ENCODE assay signal across 12 mouse cellular contexts in genomic region chr7:25782744-25783143, GRCm38 (mm10). TPM values are rescaled to one million over a fixed set of nuclear protein-coding genes. Genes with fewer than 3 reads are reported as not detected.
DNase-seq lines count a peak whose midpoint lies in the region; ATAC-seq and TF ChIP-seq lines count a peak whose summit lies in the region.
"Had no signal": no experiment of that assay in that cellular context is flagged by ENCODE, and none has a peak within 500 bp of the region (broad histone marks: within the 10 kb centered on the region; RNA-seq: fewer than 3 reads in every experiment).

No protein-coding gene starts in this region.

- intact Hi-C loops in gastrocnemius, adult 2 months (cut with DNase I) = no loop called here

- DNase-seq in gastrocnemius, adult 2 months = no peak
- DNase-seq in gastrocnemius, postnatal 4 days (ENCODE audit: low spot score in 2 of 2) = no peak
- DNase-seq in lung, postnatal 25 days (ENCODE audit: low spot score) = no peak
- no peak for DNase-seq in left cerebral cortex, adult 9 months (ENCODE audit: low spot score in 2 of 2)
- no peak for DNase-seq in urinary bladder, postnatal 10 days (ENCODE audit: low spot score)
- DNase-seq: gastrocnemius, postnatal 14 days; right cerebral cortex, adult 18-20 months had no signal

- H3K27me3 ChIP-seq in lung, embryonic 15.5 days = no peaks in the 10 kb centered on the region
- no peaks in the 10 kb centered on the region for H3K27me3 ChIP-seq in myocyte (ENCODE audit: control insufficient read depth, insufficient read depth, insufficient read length)
- H3K27me3 ChIP-seq: hindbrain, embryonic 15.5 days had no signal

- H3K79me2 ChIP-seq in myocyte (ENCODE audit: control insufficient read depth, insufficient read depth) = peaks cover 31% of the 10 kb centered on the region

- ATAC-seq in lung, embryonic 15.5 days (ENCODE audit: borderline replicate concordance, extremely low read depth, low FRiP score, low TSS enrichment) = no peak
- ATAC-seq in granulocyte monocyte progenitor cell, adult 5-6 weeks (replicated peaks; ENCODE audit: poor library complexity, severe bottlenecking) = peak; percentile 69

- H3ac ChIP-seq in myocyte (ENCODE audit: control insufficient read depth, insufficient read length) = no peak overlapping the region

- peak overlapping the region; percentile 88 for H3K27ac ChIP-seq in gastrocnemius, adult 2 months
- peak overlapping the region; percentile 90; the same call in 1 of the 2 replicates for H3K27ac ChIP-seq in lung, embryonic 15.5 days
- H3K27ac ChIP-seq: hindbrain, embryonic 15.5 days had no signal

- H3K4me2 ChIP-seq in lung, embryonic 15.5 days = no peak overlapping the region; the same call in 1 of the 2 replicates
- H3K4me2 ChIP-seq in myocyte (ENCODE audit: low read depth) = peak overlapping the region; percentile 78

- peak overlapping the region; percentile 51 for H3K4me3 ChIP-seq in gastrocnemius, adult 2 months
- no peak overlapping the region for H3K4me3 ChIP-seq in lung, embryonic 15.5 days
- peak overlapping the region; percentile 0 for H3K4me3 ChIP-seq in myocyte
- H3K4me3 ChIP-seq: erythroblast, embryonic 14.5 days; hindbrain, embryonic 15.5 days had no signal

- 62% methylated on average over 6 of the region's 6 CpGs for WGBS in lung, embryonic 15.5 days

- peaks cover 32% of the 10 kb centered on the region for H3K4me1 ChIP-seq in lung, embryonic 15.5 days

- no peak for TF ChIP-seq CTCF in gastrocnemius, adult 2 months (IDR thresholded peaks at IDR 0.05)

- no peaks in the 10 kb centered on the region for H3K36me3 ChIP-seq in lung, embryonic 15.5 days
- H3K36me3 ChIP-seq in myocyte (ENCODE audit: control insufficient read depth, insufficient read depth) = peaks cover 10% of the 10 kb centered on the region
- H3K36me3 ChIP-seq: hindbrain, embryonic 15.5 days had no signal

- TF ChIP-seq POLR2A in myocyte (IDR thresholded peaks at IDR 0.05; ENCODE audit: insufficient read length, low read depth) = no peak

- no peaks in the 10 kb centered on the region for H3K9me3 ChIP-seq in lung, embryonic 15.5 days
- H3K9me3 ChIP-seq: hindbrain, embryonic 15.5 days had no signal

- no peak overlapping the region for H3K9ac ChIP-seq in lung, embryonic 15.5 days
- H3K9ac ChIP-seq: hindbrain, embryonic 15.5 days had no signal

TF ChIP-seq in myocyte, 11 proteins besides CTCF, POLR2A, EP300 and RAD21:
- no peak for TF ChIP-seq TCF3 (IDR thresholded peaks at IDR 0.05; ENCODE audit: insufficient read length, low read depth)
- TF ChIP-seq MYOD1 (IDR thresholded peaks at IDR 0.05; ENCODE audit: control insufficient read depth in 1 of 3, insufficient read length in 2 of 3, low read depth in 2 of 3) = peak in 2 of 3 experiments; percentile 73 to 77
- TF ChIP-seq REST (IDR thresholded peaks at IDR 0.05; ENCODE audit: insufficient read depth, insufficient read length) = no peak
- peak; percentile 22 for TF ChIP-seq TCF12 (IDR thresholded peaks at IDR 0.05; ENCODE audit: insufficient read depth, poor library complexity, severe bottlenecking)
- peak; percentile 37 to 79 (median 52) for TF ChIP-seq MYOG (IDR thresholded peaks at IDR 0.05; ENCODE audit: control insufficient read depth in 1 of 3, insufficient read depth in 1 of 3, insufficient read length in 2 of 3, low read depth in 2 of 3)
- TF ChIP-seq MAX (IDR thresholded peaks at IDR 0.05; ENCODE audit: low read depth) = no peak
- no peak for TF ChIP-seq SRF (IDR thresholded peaks at IDR 0.05; ENCODE audit: control insufficient read depth, insufficient read length, low read depth)
- TF ChIP-seq CEBPB (IDR thresholded peaks at IDR 0.05; ENCODE audit: insufficient read depth, poor library complexity, severe bottlenecking) = no peak
- no peak for TF ChIP-seq POLR2AphosphoS2 (IDR thresholded peaks at IDR 0.05; ENCODE audit: insufficient read length, low read depth)
- TF ChIP-seq E2F4 (IDR thresholded peaks at IDR 0.05; ENCODE audit: insufficient read depth) = no peak

RNA-seq across cellular contexts. Expression of gene Axl, which starts 5.8 kb away (rescaled TPM):
- total RNA-seq in gastrocnemius, adult 2 months (2021) = 10 to 100 TPM; 39.9 to 48.6 TPM
- total RNA-seq in gastrocnemius, postnatal 4 days (2021) = 100 to 1,000 TPM; 172 to 194 TPM
- 53.7 and 56.5 TPM in 2 replicates for polyA plus RNA-seq in lung, embryonic 15.5 days (2015; fragmentation: Nextera tagmentation; extraction: Ambion mirVana)
- total RNA-seq in granulocyte monocyte progenitor cell, adult 5-6 weeks (2014; fragmentation: Nextera tagmentation) = 1.0 and 4.0 TPM in 2 replicates
- 0.43 and 5.5 TPM in 2 replicates for total RNA-seq in granulocyte monocyte progenitor cell, adult 5-6 weeks (2017)
- 112 TPM for polyA plus RNA-seq in myocyte (2012; fragmentation: generic; extraction: Trizol)

RNA-seq across cellular contexts. Expression of gene Hnrnpul1, which starts 28.2 kb away (rescaled TPM):
- 10 to 100 TPM; 66.3 to 72.8 TPM for total RNA-seq in gastrocnemius, adult 2 months (2021)
- total RNA-seq in gastrocnemius, postnatal 4 days (2021) = 100 to 1,000 TPM; 131 to 132 TPM
- 56.9 and 58.5 TPM in 2 replicates for polyA plus RNA-seq in lung, embryonic 15.5 days (2015; fragmentation: Nextera tagmentation; extraction: Ambion mirVana)
- 146 and 152 TPM in 2 replicates for total RNA-seq in granulocyte monocyte progenitor cell, adult 5-6 weeks (2014; fragmentation: Nextera tagmentation)
- 146 and 175 TPM in 2 replicates for total RNA-seq in granulocyte monocyte progenitor cell, adult 5-6 weeks (2017)
- 76.2 TPM for polyA plus RNA-seq in myocyte (2012; fragmentation: generic; extraction: Trizol)

RNA-seq across cellular contexts. Expression of gene Cyp2s1, which starts 34.0 kb away (rescaled TPM):
- under 1 TPM; 0.10 to 0.56 TPM for total RNA-seq in gastrocnemius, adult 2 months (2021)
- under 1 TPM; 0.57 to 0.69 TPM for total RNA-seq in gastrocnemius, postnatal 4 days (2021)
- polyA plus RNA-seq in lung, embryonic 15.5 days (2015; fragmentation: Nextera tagmentation; extraction: Ambion mirVana) = 10.7 and 11.4 TPM in 2 replicates
- not detected in 2 replicates for total RNA-seq in granulocyte monocyte progenitor cell, adult 5-6 weeks (2014; fragmentation: Nextera tagmentation)
- total RNA-seq in granulocyte monocyte progenitor cell, adult 5-6 weeks (2017) = not detected in 2 replicates
- polyA plus RNA-seq in myocyte (2012; fragmentation: generic; extraction: Trizol) = 0.05 TPM
- polyA plus RNA-seq: erythroblast, embryonic 14.5 days had no signal

Comparison
In these comparisons a context has a peak if more than half of its experiments do, and no peak if none do; other contexts are left out.
1. RNA of gene Axl, which starts 5.8 kb away (total RNA-seq): 172 to 194 TPM in gastrocnemius, postnatal 4 days and 39.9 to 48.6 TPM in gastrocnemius, adult 2 months; 0.43 to 5.5 TPM in granulocyte monocyte progenitor cell, adult 5-6 weeks; every median in the first group is over 4 times any median in the second.